Mouse (Mus musculus) midbrain, postnatal 0 days (tissue): ENCODE data around the gene Acer2. TPM values are rescaled to one million over a fixed set of nuclear protein-coding genes. Genes with fewer than 3 reads are reported as not detected.

Experiments
- ATAC-seq: fragments of 200-750 bp; cut with Nextera tagmentation; 2 replicates; pipeline ENCODE4 v1.8.0; 2017; ENCODE audit warnings: moderate number of reproducible peaks, mild to moderate bottlenecking, moderate TSS enrichment, moderate library complexity; ENCODE audit not compliant: low FRiP score
- DNase-seq: peaks from one replicate; pipeline ENCODE4 v3.0.0-alpha.2; 2015; ENCODE audit warnings: low spot score
- H3K27ac ChIP-seq: fragments of 300-500 bp; sonication (generic); 2 replicates; pipeline ENCODE4 v1.5.1; 2014; ENCODE audit warnings: low read depth, mild to moderate bottlenecking, low read length, mixed read lengths
- H3K27me3 ChIP-seq: fragments of 300-500 bp; sonication (generic); 2 replicates; pipeline ENCODE4 v1.6.1; 2014; ENCODE audit warnings: low read length, control low read depth, mixed read lengths; ENCODE audit not compliant: insufficient read depth
- H3K36me3 ChIP-seq: fragments of 300-500 bp; sonication (generic); 2 replicates; pipeline ENCODE4 v1.6.1; 2014; ENCODE audit warnings: low read length, control low read depth, mixed read lengths; ENCODE audit not compliant: insufficient read depth
- H3K4me1 ChIP-seq: fragments of 300-500 bp; sonication (generic); 2 replicates; pipeline ENCODE4 v1.6.1; 2014; ENCODE audit warnings: mild to moderate bottlenecking, control low read depth, antibody characterized with exemption, low read length, mixed read lengths; ENCODE audit not compliant: insufficient read depth
- H3K4me2 ChIP-seq: fragments of 300-500 bp; sonication (generic); 2 replicates; pipeline ENCODE4 v1.6.1; 2014; ENCODE audit warnings: low read depth, mild to moderate bottlenecking, low read length, mixed read lengths; ENCODE audit not compliant: poor library complexity, severe bottlenecking
- H3K4me3 ChIP-seq: fragments of 300-500 bp; sonication (generic); 2 replicates; pipeline ENCODE4 v1.5.1; 2014; ENCODE audit warnings: low read depth, mild to moderate bottlenecking, low read length, moderate library complexity
- H3K9ac ChIP-seq: fragments of 300-500 bp; sonication (generic); replicated peaks from 2 replicates; pipeline ENCODE4 v1.6.1; 2014; ENCODE audit warnings: mild to moderate bottlenecking, low read length, moderate library complexity, mixed read lengths; ENCODE audit not compliant: poor library complexity, severe bottlenecking
- H3K9me3 ChIP-seq: fragments of 300-500 bp; sonication (generic); 2 replicates; pipeline ENCODE4 v1.6.1; 2016; ENCODE audit warnings: low read length, control low read depth
- CTCF ChIP-seq: IDR thresholded peaks from 2 replicates; pipeline ENCODE4 v1.5.1; 2016; ENCODE audit warnings: antibody characterized with exemption, mild to moderate bottlenecking
- WGBS: fragments of 180-500 bp; shearing (Covaris S2); extraction: QIAGEN DNeasy Blood & Tissue Kit; methylation state at CpG from one replicate; pipeline ENCODE4 v1.1.7; 2014; 5-methylcytosine and 5-hydroxymethylcytosine counted together
- polyA plus RNA-seq: library from polyadenylated mRNA; unstranded; fragments of >200 nt; fragmentation: Nextera tagmentation; extraction: Ambion mirVana; gene quantifications from 2 replicates; pipeline ENCODE4 v1.2.1, GENCODE M21; 2015
- total RNA-seq: library from RNA; depleted of rRNA; stranded (reverse); fragments of >200 nt; gene quantifications from 2 replicates; pipeline ENCODE4 v1.2.3, GENCODE M21; 2014

Gene Acer2
- total and polyA plus RNA-seq, 2 experiments from 2014 or later, result 10.2 to 14.0 TPM

GRCm38 (mm10) chr4:86851331-86851730, 22.9 kb upstream of the Acer2 start:
- ATAC-seq, result no peak
- no peak for TF ChIP-seq CTCF

DNA sequence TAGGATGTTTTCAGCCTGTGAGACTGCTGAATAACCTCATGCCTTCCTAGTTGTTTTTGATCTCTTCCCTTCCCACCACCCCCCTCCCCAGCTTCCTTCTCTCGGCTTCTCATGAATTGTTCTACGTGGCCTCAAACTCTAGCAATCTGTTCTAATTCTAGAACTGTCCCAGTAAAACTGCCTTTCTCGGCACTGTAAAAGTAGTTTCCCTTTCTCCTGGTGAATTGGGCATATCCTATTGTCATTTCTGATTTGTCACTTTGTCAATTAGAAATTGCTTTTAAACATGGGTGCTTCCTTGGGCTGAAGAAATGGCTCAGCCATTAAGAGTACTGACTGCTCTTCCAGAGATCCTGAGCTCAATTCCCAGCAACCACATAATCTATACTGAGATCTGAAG, 22.2 kb upstream of the Acer2 start:
- no peak for ATAC-seq
- Histone ChIP-seq H3K9me3 (no peaks in the 10 kb centered on the region), H3K4me3 (no peak overlapping the region), H3K4me1 (no peaks in the 10 kb centered on the region), H3K4me2 (no peak overlapping the region), H3K9ac (no peak overlapping the region), H3K36me3 (peaks cover 28% of the 10 kb centered on the region), H3K27ac (no peak overlapping the region), H3K27me3 (no peaks in the 10 kb centered on the region)
- 71% methylated on average over 3 of the region's 3 CpGs for WGBS
- DNase-seq, result no peak
- TF ChIP-seq CTCF, result no peak

More at GRCm38 (mm10) chr4:86851331-86851730, 22.9 kb upstream of the Acer2 start:
- H3K9me3 ChIP-seq, result no peaks in the 10 kb centered on the region
- WGBS, result 84% methylated on average over 2 of the region's 2 CpGs
- H3K4me3 ChIP-seq, result no peak overlapping the region
- peaks cover 31% of the 10 kb centered on the region for H3K36me3 ChIP-seq
- no peak overlapping the region for H3K9ac ChIP-seq
- DNase-seq, result no peak
- no peak overlapping the region for H3K27ac ChIP-seq
- no peaks in the 10 kb centered on the region for H3K4me1 ChIP-seq
- no peaks in the 10 kb centered on the region for H3K27me3 ChIP-seq
- no peak overlapping the region for H3K4me2 ChIP-seq

- H3K27me3 ChIP-seq, result no peaks in the 10 kb centered on the region
- WGBS, result 90% methylated on average over 4 of the region's 4 CpGs
- H3K36me3 ChIP-seq, result peaks cover 24% of the 10 kb centered on the region
- H3K27ac ChIP-seq, result no peak overlapping the region
- no peak for TF ChIP-seq CTCF
- no peak overlapping the region for H3K9ac ChIP-seq
- H3K9me3 ChIP-seq, result no peaks in the 10 kb centered on the region
- no peak overlapping the region for H3K4me3 ChIP-seq
- H3K4me2 ChIP-seq, result no peak overlapping the region
- ATAC-seq, result no peak
- no peaks in the 10 kb centered on the region for H3K4me1 ChIP-seq
- DNase-seq, result no peak
These were observed 21.2 kb upstream of the Acer2 start for GRCm38 (mm10) chr4:86852813-86853590.

- DNase-seq (no peak), ATAC-seq (peak; percentile 10)
- WGBS, result 3% methylated on average over 46 of the region's 50 CpGs
- Histone ChIP-seq H3K36me3 (peaks cover 20% of the 10 kb centered on the region), H3K4me1 (peaks cover 6% of the 10 kb centered on the region; the same call in 1 of the 2 replicates), H3K4me2 (peak overlapping the region; percentile 72), H3K27me3 (no peaks in the 10 kb centered on the region), H3K9me3 (no peaks in the 10 kb centered on the region), H3K9ac (peak overlapping the region; percentile 93), H3K27ac (peak overlapping the region; percentile 98), H3K4me3 (peak overlapping the region; percentile 96)
- no peak for TF ChIP-seq CTCF
These were observed 17.7 kb upstream of the Acer2 start for GRCm38 (mm10) chr4:86856304-86857112.

- peak; percentile 99 for DNase-seq
- under 1% methylated on average over 61 of the region's 68 CpGs for WGBS
- no peaks in the 10 kb centered on the region for H3K27me3 ChIP-seq
These were observed 16.8 kb upstream of the Acer2 start, which contains the start of gene Rps6 for GRCm38 (mm10) chr4:86857113-86858069. TSS of gene Rps6 (minus strand) at chr4:86857412.

More at GRCm38 (mm10) chr4:86857113-86858069, 16.8 kb upstream of the Acer2 start, which contains the start of gene Rps6:
- no peaks in the 10 kb centered on the region for H3K9me3 ChIP-seq
- peak within 1 kb of the TSS; percentile 93 for H3K9ac ChIP-seq
- peak within 1 kb of the TSS; percentile 96 for H3K4me3 ChIP-seq
- peak; percentile 98 for ATAC-seq
- H3K27ac ChIP-seq, result peak within 1 kb of the TSS; percentile 98
- peaks cover 6% of the 10 kb centered on the region; the same call in 1 of the 2 replicates for H3K4me1 ChIP-seq
- H3K36me3 ChIP-seq, result peaks cover 20% of the 10 kb centered on the region
- H3K4me2 ChIP-seq, result peak within 1 kb of the TSS; percentile 72
- no peak; the same call in 1 of the 2 replicates for TF ChIP-seq CTCF
